Mouse (Mus musculus): Measurements from ENCODE around the gene Psmc2. TPM values are rescaled to one million over a fixed set of nuclear protein-coding genes. Genes with fewer than 3 reads are reported as not detected.

The Psmc2 gene
- polyA plus RNA-seq, 1 experiment, result 137 TPM

GRCm38 (mm10) chr5:21739881-21740280, 45.2 kb upstream of the Psmc2 start:
- Histone ChIP-seq H3K27me3 (ENCODE audit: control insufficient read depth, insufficient read depth, low read length, poor library complexity, severe bottlenecking) (no peaks in the 10 kb centered on the region), H3K4me3 (ENCODE audit: low read depth, low read length) (no peak overlapping the region; the same call in 1 of the 2 replicates), H3K27ac (ENCODE audit: insufficient read depth, low read length) (no peak overlapping the region), H3K9ac (ENCODE audit: low read depth, poor library complexity, severe bottlenecking) (no peak overlapping the region), H3K9me3 (replicated peaks; ENCODE audit: control insufficient read depth, insufficient read depth, low read length, poor library complexity, severe bottlenecking) (no peaks in the 10 kb centered on the region), H3K4me1 (ENCODE audit: control insufficient read depth, insufficient read depth, low read length) (no peaks in the 10 kb centered on the region), H3K36me3 (ENCODE audit: control insufficient read depth, insufficient read depth, low read length, poor library complexity, severe bottlenecking) (peaks cover 33% of the 10 kb centered on the region)
- TF ChIP-seq POLR2A (IDR thresholded peaks at IDR 0.05; ENCODE audit: insufficient read depth, low read length) (no peak), EP300 (IDR thresholded peaks at IDR 0.05; ENCODE audit: insufficient read depth, low read depth, low read length) (no peak), CTCF (IDR thresholded peaks at IDR 0.05; ENCODE audit: low read depth, low read length) (no peak)

GRCm38 (mm10) chr5:21743606-21744005, 41.5 kb upstream of the Psmc2 start:
- H3K4me1 ChIP-seq (ENCODE audit: control insufficient read depth, insufficient read depth, low read length), result no peaks in the 10 kb centered on the region
- H3K27me3 ChIP-seq (ENCODE audit: control insufficient read depth, insufficient read depth, low read length, poor library complexity, severe bottlenecking), result no peaks in the 10 kb centered on the region
- no peak overlapping the region for H3K27ac ChIP-seq (ENCODE audit: insufficient read depth, low read length)
- H3K4me3 ChIP-seq (ENCODE audit: low read depth, low read length), result no peak overlapping the region
- TF ChIP-seq EP300 (IDR thresholded peaks at IDR 0.05; ENCODE audit: insufficient read depth, low read depth, low read length) (no peak), CTCF (IDR thresholded peaks at IDR 0.05; ENCODE audit: low read depth, low read length) (no peak), POLR2A (IDR thresholded peaks at IDR 0.05; ENCODE audit: insufficient read depth, low read length) (no peak)
- H3K36me3 ChIP-seq (ENCODE audit: control insufficient read depth, insufficient read depth, low read length, poor library complexity, severe bottlenecking), result peaks cover 52% of the 10 kb centered on the region
- H3K9me3 ChIP-seq (replicated peaks; ENCODE audit: control insufficient read depth, insufficient read depth, low read length, poor library complexity, severe bottlenecking), result no peaks in the 10 kb centered on the region
- no peak overlapping the region for H3K9ac ChIP-seq (ENCODE audit: low read depth, poor library complexity, severe bottlenecking)

GRCm38 (mm10) chr5:21744651-21745050, 40.4 kb upstream of the Psmc2 start:
- TF ChIP-seq EP300 (IDR thresholded peaks at IDR 0.05; ENCODE audit: insufficient read depth, low read depth, low read length), result no peak
- no peak for TF ChIP-seq POLR2A (IDR thresholded peaks at IDR 0.05; ENCODE audit: insufficient read depth, low read length)
- TF ChIP-seq CTCF (IDR thresholded peaks at IDR 0.05; ENCODE audit: low read depth, low read length), result no peak
- no peak overlapping the region for H3K27ac ChIP-seq (ENCODE audit: insufficient read depth, low read length)
- H3K4me3 ChIP-seq (ENCODE audit: low read depth, low read length), result no peak overlapping the region
- H3K4me1 ChIP-seq (ENCODE audit: control insufficient read depth, insufficient read depth, low read length), result no peaks in the 10 kb centered on the region
- H3K9ac ChIP-seq (ENCODE audit: low read depth, poor library complexity, severe bottlenecking), result no peak overlapping the region
- no peaks in the 10 kb centered on the region for H3K27me3 ChIP-seq (ENCODE audit: control insufficient read depth, insufficient read depth, low read length, poor library complexity, severe bottlenecking)
- H3K9me3 ChIP-seq (replicated peaks; ENCODE audit: control insufficient read depth, insufficient read depth, low read length, poor library complexity, severe bottlenecking), result no peaks in the 10 kb centered on the region
- H3K36me3 ChIP-seq (ENCODE audit: control insufficient read depth, insufficient read depth, low read length, poor library complexity, severe bottlenecking), result peaks cover 55% of the 10 kb centered on the region

- H3K4me1 ChIP-seq (ENCODE audit: control insufficient read depth, insufficient read depth, low read length), result no peaks in the 10 kb centered on the region
- no peak for TF ChIP-seq CTCF (IDR thresholded peaks at IDR 0.05; ENCODE audit: low read depth, low read length)
- no peak for TF ChIP-seq POLR2A (IDR thresholded peaks at IDR 0.05; ENCODE audit: insufficient read depth, low read length)
- TF ChIP-seq EP300 (IDR thresholded peaks at IDR 0.05; ENCODE audit: insufficient read depth, low read depth, low read length), result no peak
- H3K27ac ChIP-seq (ENCODE audit: insufficient read depth, low read length), result no peak overlapping the region
- no peaks in the 10 kb centered on the region for H3K27me3 ChIP-seq (ENCODE audit: control insufficient read depth, insufficient read depth, low read length, poor library complexity, severe bottlenecking)
- H3K4me3 ChIP-seq (ENCODE audit: low read depth, low read length), result no peak overlapping the region
- H3K36me3 ChIP-seq (ENCODE audit: control insufficient read depth, insufficient read depth, low read length, poor library complexity, severe bottlenecking), result peaks cover 51% of the 10 kb centered on the region
- H3K9me3 ChIP-seq (replicated peaks; ENCODE audit: control insufficient read depth, insufficient read depth, low read length, poor library complexity, severe bottlenecking), result no peaks in the 10 kb centered on the region
- no peak overlapping the region for H3K9ac ChIP-seq (ENCODE audit: low read depth, poor library complexity, severe bottlenecking)
Observed at GRCm38 (mm10) chr5:21745966-21746365, 39.1 kb upstream of the Psmc2 start.

GRCm38 (mm10) chr5:21768506-21768905, 16.6 kb upstream of the Psmc2 start:
- no peaks in the 10 kb centered on the region for H3K9me3 ChIP-seq (replicated peaks; ENCODE audit: control insufficient read depth, insufficient read depth, low read length, poor library complexity, severe bottlenecking)
- H3K4me3 ChIP-seq (ENCODE audit: low read depth, low read length), result no peak overlapping the region
- no peak overlapping the region for H3K9ac ChIP-seq (ENCODE audit: low read depth, poor library complexity, severe bottlenecking)
- H3K4me1 ChIP-seq (ENCODE audit: control insufficient read depth, insufficient read depth, low read length), result no peaks in the 10 kb centered on the region
- H3K36me3 ChIP-seq (ENCODE audit: control insufficient read depth, insufficient read depth, low read length, poor library complexity, severe bottlenecking), result peaks cover 56% of the 10 kb centered on the region
- no peak overlapping the region for H3K27ac ChIP-seq (ENCODE audit: insufficient read depth, low read length)
- H3K27me3 ChIP-seq (ENCODE audit: control insufficient read depth, insufficient read depth, low read length, poor library complexity, severe bottlenecking), result no peaks in the 10 kb centered on the region
- TF ChIP-seq POLR2A (IDR thresholded peaks at IDR 0.05; ENCODE audit: insufficient read depth, low read length) (no peak), CTCF (IDR thresholded peaks at IDR 0.05; ENCODE audit: low read depth, low read length) (no peak), EP300 (IDR thresholded peaks at IDR 0.05; ENCODE audit: insufficient read depth, low read depth, low read length) (no peak)

GRCm38 (mm10) chr5:21769841-21770240, 15.2 kb upstream of the Psmc2 start:
- no peak for TF ChIP-seq EP300 (IDR thresholded peaks at IDR 0.05; ENCODE audit: insufficient read depth, low read depth, low read length)
- TF ChIP-seq POLR2A (IDR thresholded peaks at IDR 0.05; ENCODE audit: insufficient read depth, low read length), result no peak
- TF ChIP-seq CTCF (IDR thresholded peaks at IDR 0.05; ENCODE audit: low read depth, low read length), result no peak
- Histone ChIP-seq H3K9me3 (replicated peaks; ENCODE audit: control insufficient read depth, insufficient read depth, low read length, poor library complexity, severe bottlenecking) (no peaks in the 10 kb centered on the region), H3K27me3 (ENCODE audit: control insufficient read depth, insufficient read depth, low read length, poor library complexity, severe bottlenecking) (no peaks in the 10 kb centered on the region), H3K27ac (ENCODE audit: insufficient read depth, low read length) (no peak overlapping the region), H3K4me1 (ENCODE audit: control insufficient read depth, insufficient read depth, low read length) (no peaks in the 10 kb centered on the region), H3K36me3 (ENCODE audit: control insufficient read depth, insufficient read depth, low read length, poor library complexity, severe bottlenecking) (peaks cover 55% of the 10 kb centered on the region), H3K4me3 (ENCODE audit: low read depth, low read length) (no peak overlapping the region), H3K9ac (ENCODE audit: low read depth, poor library complexity, severe bottlenecking) (no peak overlapping the region)

Measured in ES-Bruce4 (cell line).